ENCODE assay signal across 8 mouse cellular contexts in genomic region chr1:131555042-131555812, GRCm38 (mm10). TPM values are rescaled to one million over a fixed set of nuclear protein-coding genes. Genes with fewer than 3 reads are reported as not detected.
DNase-seq lines count a peak whose midpoint lies in the region; ATAC-seq and TF ChIP-seq lines count a peak whose summit lies in the region.

No protein-coding gene starts in this region.

- TF ChIP-seq EP300 in CH12.LX (IDR thresholded peaks at IDR 0.05; ENCODE audit: low read length): no peak
- TF ChIP-seq EP300 in heart, postnatal 0 days (IDR thresholded peaks at IDR 0.05; ENCODE audit: low read depth): no peak
- no peak for TF ChIP-seq EP300 in liver, embryonic 14.5 days (IDR thresholded peaks at IDR 0.05; ENCODE audit: low read depth)

- peaks cover 2 to 23% of the 10 kb centered on the region in 2 experiments; a peak in 3 of 4 replicates for H3K4me1 ChIP-seq in CH12.LX (ENCODE audit: control insufficient read depth in 1 of 2, insufficient read depth in 2 of 2)
- peaks cover 8% of the 10 kb centered on the region for H3K4me1 ChIP-seq in forebrain, embryonic 12.5 days
- H3K4me1 ChIP-seq in heart, postnatal 0 days (ENCODE audit: control insufficient read depth, insufficient read depth): peaks cover 4% of the 10 kb centered on the region; the same call in 1 of the 2 replicates
- no peaks in the 10 kb centered on the region for H3K4me1 ChIP-seq in liver, embryonic 14.5 days (replicated peaks; ENCODE audit: control insufficient read depth in 2 of 2, insufficient read depth in 2 of 2, low read length in 1 of 2)
- H3K4me1 ChIP-seq in neural tube, embryonic 11.5 days (ENCODE audit: control insufficient read depth, insufficient read depth, low read length): no peaks in the 10 kb centered on the region
- 0 out of 2 replicates have a peak, but pooled peaks cover 4% of the 10 kb centered on the region for H3K4me1 ChIP-seq in stomach, embryonic 16.5 days (ENCODE audit: control insufficient read depth, insufficient read depth, low read length)

- H3K27ac ChIP-seq in CH12.LX (ENCODE audit: insufficient read depth, low read depth): no peak overlapping the region
- peak overlapping the region; percentile 54; the same call in 1 of the 2 replicates for H3K27ac ChIP-seq in forebrain, embryonic 12.5 days
- peak overlapping the region; percentile 71 for H3K27ac ChIP-seq in heart, postnatal 0 days (ENCODE audit: low read depth)
- H3K27ac ChIP-seq in liver, embryonic 14.5 days: no peak overlapping the region
- no peak overlapping the region for H3K27ac ChIP-seq in neural tube, embryonic 11.5 days (ENCODE audit: low read depth, low read length)
- H3K27ac ChIP-seq in stomach, embryonic 16.5 days (ENCODE audit: low read length): peak overlapping the region; percentile 12; the same call in 1 of the 2 replicates

- peak; percentile 96 for DNase-seq in CH12.LX (ENCODE audit: extremely low read depth)
- DNase-seq in c-Kit-positive CD71-positive TER-119-negative erythroid progenitor cells, embryonic 14.5 days (ENCODE audit: low read depth): peak; percentile 72
- DNase-seq in heart, postnatal 0 days (ENCODE audit: low spot score): peak; percentile 93
- DNase-seq in kidney, postnatal 36 days: peak; percentile 77 to 89
- peak; percentile 42 to 60 (median 44) for DNase-seq in liver, embryonic 14.5 days (ENCODE audit: low read depth in 3 of 3, low spot score in 3 of 3)
- peak; percentile 87 for DNase-seq in neural tube, embryonic 11.5 days (ENCODE audit: low spot score)

- H3K36me3 ChIP-seq in CH12.LX (replicated peaks in 1 of 2; ENCODE audit: control insufficient read depth in 1 of 2, insufficient read depth in 1 of 2, low read length in 1 of 2): no peaks in the 10 kb centered on the region
- H3K36me3 ChIP-seq in forebrain, embryonic 12.5 days (replicated peaks): no peaks in the 10 kb centered on the region
- H3K36me3 ChIP-seq in heart, postnatal 0 days (replicated peaks; ENCODE audit: control insufficient read depth, insufficient read depth, low read length): no peaks in the 10 kb centered on the region
- no peaks in the 10 kb centered on the region for H3K36me3 ChIP-seq in liver, embryonic 14.5 days (replicated peaks; ENCODE audit: control insufficient read depth, insufficient read depth, low read depth)
- H3K36me3 ChIP-seq in neural tube, embryonic 11.5 days (ENCODE audit: control insufficient read depth, insufficient read depth, low read length): no peaks in the 10 kb centered on the region
- no peaks in the 10 kb centered on the region for H3K36me3 ChIP-seq in stomach, embryonic 16.5 days (ENCODE audit: control insufficient read depth, insufficient read depth, low read length)

- H3K9ac ChIP-seq in CH12.LX (ENCODE audit: insufficient read depth, low read depth): peak overlapping the region; percentile 6; the same call in 1 of the 2 replicates
- peak overlapping the region; percentile 47; the same call in 1 of the 2 replicates for H3K9ac ChIP-seq in forebrain, embryonic 12.5 days
- H3K9ac ChIP-seq in heart, postnatal 0 days (replicated peaks; ENCODE audit: low read depth, low read length): 0 out of 2 replicates have a peak overlapping the region, but pooled peaks have one; percentile 31
- no peak overlapping the region for H3K9ac ChIP-seq in liver, embryonic 14.5 days (replicated peaks)
- H3K9ac ChIP-seq in neural tube, embryonic 11.5 days (ENCODE audit: low read length): peak overlapping the region; percentile 35
- peak overlapping the region; percentile 43; the same call in 1 of the 2 replicates for H3K9ac ChIP-seq in stomach, embryonic 16.5 days (ENCODE audit: low read length)

- H3K4me2 ChIP-seq in CH12.LX (ENCODE audit: insufficient read depth, low read depth, poor library complexity, severe bottlenecking): 0 out of 2 replicates have a peak overlapping the region, but pooled peaks have one; percentile 21
- peak overlapping the region; percentile 48 for H3K4me2 ChIP-seq in forebrain, embryonic 12.5 days
- H3K4me2 ChIP-seq in heart, postnatal 0 days (ENCODE audit: low read depth, low read length): peak overlapping the region; percentile 21
- no peak overlapping the region for H3K4me2 ChIP-seq in liver, embryonic 14.5 days (ENCODE audit: low read depth)
- H3K4me2 ChIP-seq in neural tube, embryonic 11.5 days (ENCODE audit: low read depth): peak overlapping the region; percentile 14
- H3K4me2 ChIP-seq in stomach, embryonic 16.5 days (ENCODE audit: low read depth, low read length): peak overlapping the region; percentile 48

- peaks cover 6% of the 10 kb centered on the region for H3K9me3 ChIP-seq in CH12.LX (replicated peaks; ENCODE audit: low read length)
- no peaks in the 10 kb centered on the region for H3K9me3 ChIP-seq in forebrain, embryonic 12.5 days
- H3K9me3 ChIP-seq in heart, postnatal 0 days (replicated peaks; ENCODE audit: control insufficient read depth, low read length): no peaks in the 10 kb centered on the region
- H3K9me3 ChIP-seq in liver, embryonic 14.5 days (ENCODE audit: control insufficient read depth, low read length): no peaks in the 10 kb centered on the region
- no peaks in the 10 kb centered on the region for H3K9me3 ChIP-seq in neural tube, embryonic 11.5 days (ENCODE audit: control insufficient read depth, low read length)
- H3K9me3 ChIP-seq in stomach, embryonic 16.5 days (replicated peaks; ENCODE audit: control insufficient read depth, low read length): no peaks in the 10 kb centered on the region

- peak; percentile 97 for TF ChIP-seq RAD21 in CH12.LX (IDR thresholded peaks at IDR 0.05; ENCODE audit: low read depth, low read length)

- dilution Hi-C loops in CH12.LX (cut with MboI; ENCODE audit: extremely low pct_ligation_motif_present, extremely low pct_unique_long_range_greater_than_20kb, low sequenced_read_pairs): no loop called here

- ATAC-seq in forebrain, embryonic 12.5 days (ENCODE audit: low FRiP score): peak; percentile 96
- peak; percentile 99 for ATAC-seq in heart, postnatal 0 days (ENCODE audit: insufficient read depth, low read depth)
- ATAC-seq in liver, embryonic 14.5 days (ENCODE audit: insufficient read depth): peak; percentile 62; the same call in 1 of the 2 replicates
- peak; percentile 80 for ATAC-seq in neural tube, embryonic 11.5 days (ENCODE audit: insufficient read depth, low FRiP score, low TSS enrichment)
- peak; percentile 89; the same call in 1 of the 2 replicates for ATAC-seq in stomach, embryonic 16.5 days (ENCODE audit: insufficient read depth, low FRiP score)

- TF ChIP-seq CTCF in CH12.LX (conservative IDR thresholded peaks at IDR 0.05 in 1 of 2, IDR thresholded peaks at IDR 0.05 in 1 of 2; ENCODE audit: low read depth in 2 of 2, low read length in 2 of 2): peak; percentile 41 to 98; a peak in 3 of 4 replicates
- peak; percentile 98 for TF ChIP-seq CTCF in heart, postnatal 0 days (IDR thresholded peaks at IDR 0.05; ENCODE audit: low read depth)
- TF ChIP-seq CTCF in liver, embryonic 14.5 days (IDR thresholded peaks at IDR 0.05; ENCODE audit: low read depth): peak; percentile 88

- no peak; the same call in 1 of the 2 replicates for TF ChIP-seq POLR2A in CH12.LX (IDR thresholded peaks at IDR 0.05; ENCODE audit: low read depth, low read length)

- no peaks in the 10 kb centered on the region for H3K27me3 ChIP-seq in CH12.LX (replicated peaks)
- no peaks in the 10 kb centered on the region for H3K27me3 ChIP-seq in forebrain, embryonic 12.5 days
- no peaks in the 10 kb centered on the region for H3K27me3 ChIP-seq in heart, postnatal 0 days (ENCODE audit: control insufficient read depth, insufficient read depth, low read length)
- H3K27me3 ChIP-seq in liver, embryonic 14.5 days (ENCODE audit: control insufficient read depth, insufficient read depth, low read length): no peaks in the 10 kb centered on the region
- no peaks in the 10 kb centered on the region for H3K27me3 ChIP-seq in neural tube, embryonic 11.5 days (ENCODE audit: control insufficient read depth, insufficient read depth, low read length)
- H3K27me3 ChIP-seq in stomach, embryonic 16.5 days (ENCODE audit: control insufficient read depth, insufficient read depth, low read length): no peaks in the 10 kb centered on the region

- in situ Hi-C loops in CH12.LX (cut with MboI; ENCODE audit: low pct_ligation_motif_present, low pct_unique_long_range_greater_than_20kb, low sequenced_read_pairs): no loop called here

- 6% methylated on average over 13 of the region's 13 CpGs for WGBS in forebrain, embryonic 12.5 days
- 6% methylated on average over 13 of the region's 13 CpGs for WGBS in heart, postnatal 0 days
- 4% methylated on average over 13 of the region's 13 CpGs for WGBS in liver, embryonic 14.5 days (ENCODE audit: insufficient replicate concordance)
- WGBS in neural tube, embryonic 11.5 days: 20% methylated on average over 13 of the region's 13 CpGs
- 6% methylated on average over 13 of the region's 13 CpGs for WGBS in stomach, embryonic 16.5 days

- H3K4me3 ChIP-seq in CH12.LX (replicated peaks in 1 of 3; ENCODE audit: low read depth in 2 of 3, low read length in 2 of 3, poor library complexity in 1 of 3): no peak overlapping the region
- H3K4me3 ChIP-seq in forebrain, embryonic 12.5 days (replicated peaks): no peak overlapping the region
- no peak overlapping the region for H3K4me3 ChIP-seq in heart, postnatal 0 days (ENCODE audit: low read depth, low read length)
- H3K4me3 ChIP-seq in liver, embryonic 14.5 days (ENCODE audit: insufficient read depth in 1 of 2, low read depth in 2 of 2, low read length in 2 of 2): no peak overlapping the region
- no peak overlapping the region for H3K4me3 ChIP-seq in neural tube, embryonic 11.5 days (ENCODE audit: low read depth, low read length)
- no peak overlapping the region for H3K4me3 ChIP-seq in stomach, embryonic 16.5 days (replicated peaks; ENCODE audit: low read length)

- H3K79me2 ChIP-seq in CH12.LX (replicated peaks; ENCODE audit: control insufficient read depth, extremely low read depth, insufficient read depth, poor library complexity, severe bottlenecking): no peaks in the 10 kb centered on the region

RNA-seq across cellular contexts. Expression of gene Fam72a, which starts 27.5 kb away (rescaled TPM):
- 10.5 and 12.7 TPM in 2 replicates for total RNA-seq in CH12.LX (2012; rRNA removed)
- total RNA-seq in CH12.LX (2014; rRNA removed): 18.9 and 22.4 TPM in 2 replicates
- polyA plus RNA-seq in CH12.LX (2012; ENCODE audit: insufficient read length, low read depth): 19.1 and 21.7 TPM in 2 replicates
- 5.3 and 5.5 TPM in 2 replicates for polyA plus RNA-seq in forebrain, embryonic 12.5 days (2016; fragmentation: Nextera tagmentation; extraction: Ambion mirVana)
- not detected in 2 replicates for total RNA-seq in heart, postnatal 0 days (2014; rRNA removed; ENCODE audit: low replicate concordance)
- polyA plus RNA-seq in heart, postnatal 0 days (2015; fragmentation: Nextera tagmentation; extraction: Ambion mirVana): 1.1 and 1.6 TPM in 2 replicates
- 1.1 and 1.3 TPM in 2 replicates for polyA plus RNA-seq in liver, embryonic 14.5 days (2012; rRNA removed)
- 1.3 and 1.7 TPM in 2 replicates for polyA plus RNA-seq in liver, embryonic 14.5 days (2014; fragmentation: Nextera tagmentation; extraction: Ambion mirVana)
- 2.7 and 3.0 TPM in 2 replicates for polyA plus RNA-seq in neural tube, embryonic 11.5 days (2014; fragmentation: Nextera tagmentation; extraction: Ambion mirVana)
- 1.7 TPM in 2 replicates for polyA plus RNA-seq in stomach, embryonic 16.5 days (2015; fragmentation: Nextera tagmentation; extraction: Ambion mirVana)

RNA-seq across cellular contexts. Expression of gene Srgap2, which starts 28.1 kb away (rescaled TPM):
- total RNA-seq in CH12.LX (2012; rRNA removed) (19.9 and 28.1 TPM in 2 replicates), CH12.LX (2014; rRNA removed) (8.9 and 9.7 TPM in 2 replicates)
- 21.6 and 26.8 TPM in 2 replicates for polyA plus RNA-seq in CH12.LX (2012; ENCODE audit: insufficient read length, low read depth)
- polyA plus RNA-seq in forebrain, embryonic 12.5 days (2016; fragmentation: Nextera tagmentation; extraction: Ambion mirVana): 17.1 and 22.9 TPM in 2 replicates
- total RNA-seq in heart, postnatal 0 days (2014; rRNA removed; ENCODE audit: low replicate concordance): 18.1 and 29.7 TPM in 2 replicates
- polyA plus RNA-seq in heart, postnatal 0 days (2015; fragmentation: Nextera tagmentation; extraction: Ambion mirVana): 5.9 and 6.4 TPM in 2 replicates
- 4.4 and 4.9 TPM in 2 replicates for polyA plus RNA-seq in liver, embryonic 14.5 days (2012; rRNA removed)
- 3.9 and 4.9 TPM in 2 replicates for polyA plus RNA-seq in liver, embryonic 14.5 days (2014; fragmentation: Nextera tagmentation; extraction: Ambion mirVana)
- 15.2 and 15.8 TPM in 2 replicates for polyA plus RNA-seq in neural tube, embryonic 11.5 days (2014; fragmentation: Nextera tagmentation; extraction: Ambion mirVana)
- polyA plus RNA-seq in stomach, embryonic 16.5 days (2015; fragmentation: Nextera tagmentation; extraction: Ambion mirVana): 12.2 and 14.2 TPM in 2 replicates

RNA-seq across cellular contexts. Expression of gene Avpr1b, which starts 43.8 kb away (rescaled TPM):
- total RNA-seq in CH12.LX (2012; rRNA removed) (0.04 and 0.08 TPM in 2 replicates), CH12.LX (2014; rRNA removed) (not detected in 2 replicates)
- not detected in 2 replicates for polyA plus RNA-seq in CH12.LX (2012; ENCODE audit: insufficient read length, low read depth)
- not detected in 2 replicates for polyA plus RNA-seq in forebrain, embryonic 12.5 days (2016; fragmentation: Nextera tagmentation; extraction: Ambion mirVana)
- total RNA-seq in heart, postnatal 0 days (2014; rRNA removed; ENCODE audit: low replicate concordance): not detected in 2 replicates
- polyA plus RNA-seq in heart, postnatal 0 days (2015; fragmentation: Nextera tagmentation; extraction: Ambion mirVana): not detected in 2 replicates
- polyA plus RNA-seq in liver, embryonic 14.5 days (2012; rRNA removed): not detected in 2 replicates
- polyA plus RNA-seq in liver, embryonic 14.5 days (2014; fragmentation: Nextera tagmentation; extraction: Ambion mirVana): not detected in 2 replicates
- polyA plus RNA-seq in neural tube, embryonic 11.5 days (2014; fragmentation: Nextera tagmentation; extraction: Ambion mirVana): not detected in 2 replicates
- 0.04 TPM in 1 of 2 replicates, not detected in the other for polyA plus RNA-seq in stomach, embryonic 16.5 days (2015; fragmentation: Nextera tagmentation; extraction: Ambion mirVana)

Comparison
In these comparisons a context has a peak if more than half of its experiments do, and no peak if none do; other contexts are left out.
1. DNase-seq: peak in every context shown above with its lines; median percentile 96 in CH12.LX; 93 in heart, postnatal 0 days; 87 in neural tube, embryonic 11.5 days; 83 in kidney, postnatal 36 days; 72 in c-Kit-positive CD71-positive TER-119-negative erythroid progenitor cells, embryonic 14.5 days; 44 in liver, embryonic 14.5 days.
2. H3K27ac ChIP-seq: peak in forebrain, embryonic 12.5 days (single experiment), heart, postnatal 0 days (single experiment) and stomach, embryonic 16.5 days (single experiment); none in CH12.LX (single experiment), liver, embryonic 14.5 days (single experiment) and neural tube, embryonic 11.5 days (single experiment).
3. Peak in every context shown above with its lines, with median percentiles within 50 percentile points of each other: CTCF ChIP-seq and ATAC-seq.